Mouse (Mus musculus): Measurements from ENCODE around the gene Ticam1. TPM values are rescaled to one million over a fixed set of nuclear protein-coding genes. Genes with fewer than 3 reads are reported as not detected.

Gene Ticam1
- total RNA-seq, 1 experiment: 2.8 TPM

DNA sequence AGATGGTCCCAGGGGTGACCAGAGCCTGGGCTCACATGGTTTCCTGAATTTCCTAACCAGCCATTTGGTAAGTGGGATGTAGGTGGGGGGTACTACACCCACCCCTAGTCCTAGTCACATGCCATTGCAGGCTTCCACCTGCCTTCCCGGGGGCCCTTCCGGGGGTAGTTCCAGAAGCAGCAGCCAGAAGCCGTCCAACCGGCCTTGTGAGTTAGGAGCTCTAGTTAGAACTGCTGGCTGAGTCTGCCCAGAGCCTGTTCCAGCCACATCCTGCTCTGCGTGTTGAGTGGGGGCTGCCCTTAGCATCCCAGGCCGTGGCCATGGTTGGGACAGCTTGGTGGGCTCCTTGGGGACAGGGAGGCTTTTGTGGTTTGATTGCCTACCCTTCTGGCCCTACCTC is 31.5 kb upstream of the Ticam1 start:
- TF ChIP-seq CHD2 (IDR thresholded peaks at IDR 0.05; ENCODE audit: low read depth, low read length): no peak
- TF ChIP-seq ZC3H11A (IDR thresholded peaks at IDR 0.05; ENCODE audit: borderline replicate concordance, low read depth, low read length): no peak
- TF ChIP-seq ZNF384 (IDR thresholded peaks at IDR 0.05; ENCODE audit: low read depth, low read length): no peak
- no peak for TF ChIP-seq HCFC1 (IDR thresholded peaks at IDR 0.05; ENCODE audit: borderline replicate concordance, insufficient read depth, low read length)
- no peak for TF ChIP-seq MAFK (IDR thresholded peaks at IDR 0.05; ENCODE audit: insufficient read depth, low read depth, low read length)
- in situ Hi-C loops (cut with MboI; ENCODE audit: low sequenced_read_pairs in 2 of 2, unreplicated experiment in 2 of 2): no loop called here
- Histone ChIP-seq H3K36me3 (ENCODE audit: control insufficient read depth, insufficient read depth, low read length, poor library complexity, severe bottlenecking) (peaks cover 82% of the 10 kb centered on the region), H3K4me3 (ENCODE audit: insufficient read depth in 1 of 2, low read depth in 1 of 2, low read length in 2 of 2, poor library complexity in 1 of 2, severe bottlenecking in 1 of 2) (no peak overlapping the region), H3K9me3 (ENCODE audit: control insufficient read depth, insufficient read depth, low read depth, low read length) (no peaks in the 10 kb centered on the region), H3K27ac (ENCODE audit: insufficient read depth, low read depth, low read length, poor library complexity, severe bottlenecking) (no peak overlapping the region), H3K9ac (ENCODE audit: insufficient read depth, low read depth, low read length, poor library complexity, severe bottlenecking) (no peak overlapping the region), H3K4me1 (ENCODE audit: control insufficient read depth in 2 of 2, insufficient read depth in 2 of 2, low read length in 2 of 2, poor library complexity in 1 of 2) (peaks cover 2 to 17% of the 10 kb centered on the region in 2 experiments; a peak in 3 of 4 replicates)
- no peak for DNase-seq (ENCODE audit: low read depth, low spot score)

DNA sequence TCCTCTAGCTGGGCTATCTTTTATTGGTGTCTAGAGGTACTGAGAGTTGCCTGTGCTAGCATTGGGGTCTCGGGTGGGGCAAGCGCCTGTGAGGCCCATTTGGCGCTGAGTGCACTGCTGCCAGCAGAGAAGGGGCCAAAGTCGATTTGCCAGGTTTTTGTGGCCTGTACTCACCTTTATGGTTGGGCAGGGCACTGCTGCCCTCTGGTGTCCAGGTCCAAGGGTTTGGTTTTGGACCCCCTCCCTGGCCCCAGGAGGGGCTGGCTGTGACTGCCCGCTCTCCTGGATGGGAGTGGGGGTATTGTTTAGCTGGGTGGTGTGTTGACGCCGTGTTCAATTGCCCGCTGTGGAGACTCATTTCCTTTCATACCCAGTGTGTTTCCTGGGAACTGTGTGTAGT is 29.2 kb upstream of the Ticam1 start:
- in situ Hi-C loops (cut with MboI; ENCODE audit: low sequenced_read_pairs in 2 of 2, unreplicated experiment in 2 of 2): no loop called here
- Histone ChIP-seq H3K27ac (ENCODE audit: insufficient read depth, low read depth, low read length, poor library complexity, severe bottlenecking) (no peak overlapping the region), H3K36me3 (ENCODE audit: control insufficient read depth, insufficient read depth, low read length, poor library complexity, severe bottlenecking) (peaks cover 59% of the 10 kb centered on the region), H3K4me1 (ENCODE audit: control insufficient read depth in 2 of 2, insufficient read depth in 2 of 2, low read length in 2 of 2, poor library complexity in 1 of 2) (peaks cover 4 to 27% of the 10 kb centered on the region in 2 experiments; a peak in 3 of 4 replicates), H3K9ac (ENCODE audit: insufficient read depth, low read depth, low read length, poor library complexity, severe bottlenecking) (no peak overlapping the region), H3K4me3 (ENCODE audit: insufficient read depth in 1 of 2, low read depth in 1 of 2, low read length in 2 of 2, poor library complexity in 1 of 2, severe bottlenecking in 1 of 2) (peak overlapping the region; percentile 6 to 91; a peak in 2 of 4 replicates), H3K9me3 (ENCODE audit: control insufficient read depth, insufficient read depth, low read depth, low read length) (no peaks in the 10 kb centered on the region)
- TF ChIP-seq ZNF384 (IDR thresholded peaks at IDR 0.05; ENCODE audit: low read depth, low read length) (no peak), HCFC1 (IDR thresholded peaks at IDR 0.05; ENCODE audit: borderline replicate concordance, insufficient read depth, low read length) (no peak), CHD2 (IDR thresholded peaks at IDR 0.05; ENCODE audit: low read depth, low read length) (no peak), ZC3H11A (IDR thresholded peaks at IDR 0.05; ENCODE audit: borderline replicate concordance, low read depth, low read length) (no peak), MAFK (IDR thresholded peaks at IDR 0.05; ENCODE audit: insufficient read depth, low read depth, low read length) (no peak)
- DNase-seq (ENCODE audit: low read depth, low spot score): no peak

DNA sequence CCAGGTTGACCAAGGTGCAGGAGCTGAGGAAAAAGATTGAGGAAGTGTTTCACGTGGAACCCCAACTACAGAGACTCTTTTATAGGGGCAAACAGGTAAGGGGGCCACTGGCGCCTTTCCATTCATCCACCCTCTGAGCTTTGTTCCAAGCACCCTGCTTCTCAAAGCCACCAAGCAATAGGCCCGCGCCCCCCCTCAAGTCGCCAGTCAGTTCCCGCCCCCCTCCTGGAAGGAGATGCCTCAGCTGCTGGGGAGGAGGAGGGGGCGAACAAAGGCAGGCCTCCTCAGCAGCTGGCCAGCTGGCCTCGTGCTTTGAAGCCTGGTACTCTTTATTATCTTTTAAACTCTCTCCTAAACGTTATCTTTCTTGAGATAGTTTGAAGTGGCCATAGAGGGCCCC is 28.6 kb upstream of the Ticam1 start:
- Histone ChIP-seq H3K4me1 (ENCODE audit: control insufficient read depth in 2 of 2, insufficient read depth in 2 of 2, low read length in 2 of 2, poor library complexity in 1 of 2) (peaks cover 4 to 31% of the 10 kb centered on the region in 2 experiments; a peak in 3 of 4 replicates), H3K27ac (ENCODE audit: insufficient read depth, low read depth, low read length, poor library complexity, severe bottlenecking) (no peak overlapping the region)
- TF ChIP-seq ZC3H11A (IDR thresholded peaks at IDR 0.05; ENCODE audit: borderline replicate concordance, low read depth, low read length): no peak
- no peak for TF ChIP-seq CHD2 (IDR thresholded peaks at IDR 0.05; ENCODE audit: low read depth, low read length)
- TF ChIP-seq MAFK (IDR thresholded peaks at IDR 0.05; ENCODE audit: insufficient read depth, low read depth, low read length): no peak

DNA sequence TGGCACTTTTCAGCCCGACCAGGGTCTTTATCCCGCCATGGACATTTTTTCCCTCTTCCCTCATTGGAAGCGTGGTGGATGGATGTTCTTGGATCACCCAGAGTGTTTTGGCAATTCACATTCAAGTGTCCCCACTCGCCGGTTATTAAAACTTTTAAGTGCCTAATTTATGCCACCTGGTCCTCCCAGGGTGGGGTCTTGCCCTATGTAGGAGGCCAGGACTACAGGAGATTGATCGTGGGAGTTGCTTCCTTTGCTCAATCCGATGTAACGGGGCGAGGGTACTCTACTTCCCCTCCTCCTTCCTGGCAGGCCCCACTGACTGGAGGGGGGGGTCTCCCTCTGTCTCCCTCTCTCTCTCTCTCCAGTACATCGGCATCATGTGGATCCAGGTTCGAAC is 28.1 kb upstream of the Ticam1 start:
- peak overlapping the region; percentile 91 for H3K9ac ChIP-seq (ENCODE audit: insufficient read depth, low read depth, low read length, poor library complexity, severe bottlenecking)
- H3K4me1 ChIP-seq (ENCODE audit: control insufficient read depth in 2 of 2, insufficient read depth in 2 of 2, low read length in 2 of 2, poor library complexity in 1 of 2): peaks cover 4 to 34% of the 10 kb centered on the region in 2 experiments; a peak in 3 of 4 replicates
- peaks cover 49% of the 10 kb centered on the region for H3K36me3 ChIP-seq (ENCODE audit: control insufficient read depth, insufficient read depth, low read length, poor library complexity, severe bottlenecking)
- no peak for TF ChIP-seq ZC3H11A (IDR thresholded peaks at IDR 0.05; ENCODE audit: borderline replicate concordance, low read depth, low read length)
- no peak overlapping the region for H3K27ac ChIP-seq (ENCODE audit: insufficient read depth, low read depth, low read length, poor library complexity, severe bottlenecking)
- H3K9me3 ChIP-seq (ENCODE audit: control insufficient read depth, insufficient read depth, low read depth, low read length): no peaks in the 10 kb centered on the region
- DNase-seq (ENCODE audit: low read depth, low spot score): no peak
- peak overlapping the region; percentile 77 to 91 for H3K4me3 ChIP-seq (ENCODE audit: insufficient read depth in 1 of 2, low read depth in 1 of 2, low read length in 2 of 2, poor library complexity in 1 of 2, severe bottlenecking in 1 of 2)
- in situ Hi-C loops (cut with MboI; ENCODE audit: low sequenced_read_pairs in 2 of 2, unreplicated experiment in 2 of 2): no loop called here

More for the DNA sequence above, 28.6 kb upstream of the Ticam1 start:
- Histone ChIP-seq H3K9me3 (ENCODE audit: control insufficient read depth, insufficient read depth, low read depth, low read length) (no peaks in the 10 kb centered on the region), H3K4me3 (ENCODE audit: insufficient read depth in 1 of 2, low read depth in 1 of 2, low read length in 2 of 2, poor library complexity in 1 of 2, severe bottlenecking in 1 of 2) (peak overlapping the region; percentile 77 to 91), H3K36me3 (ENCODE audit: control insufficient read depth, insufficient read depth, low read length, poor library complexity, severe bottlenecking) (peaks cover 52% of the 10 kb centered on the region), H3K9ac (ENCODE audit: insufficient read depth, low read depth, low read length, poor library complexity, severe bottlenecking) (peak overlapping the region; percentile 91)
- in situ Hi-C loops (cut with MboI; ENCODE audit: low sequenced_read_pairs in 2 of 2, unreplicated experiment in 2 of 2): no loop called here
- DNase-seq (ENCODE audit: low read depth, low spot score): no peak

Measured in ES-E14 (cell line).